Mouse (Mus musculus): Measurements from ENCODE around the gene Lbh. TPM values are rescaled to one million over a fixed set of nuclear protein-coding genes. Genes with fewer than 3 reads are reported as not detected.

Gene Lbh
- polyA plus RNA-seq, 1 experiment from 2014 or later, result 8.5 TPM

GRCm38 (mm10) chr17:72949247-72949701 is 31.2 kb downstream of the Lbh start:
- WGBS, result 83% methylated on average over 7 of the region's 7 CpGs
- Histone ChIP-seq H3K4me3 (no peak overlapping the region), H3K27ac (no peak overlapping the region), H3K4me1 (replicated peaks) (0 out of 2 replicates have a peak, but pooled peaks cover 12% of the 10 kb centered on the region), H3K9ac (no peak overlapping the region), H3K36me3 (no peaks in the 10 kb centered on the region), H3K4me2 (no peak overlapping the region), H3K9me3 (0 out of 2 replicates have a peak, but pooled peaks cover under 1% of the 10 kb centered on the region), H3K27me3 (no peaks in the 10 kb centered on the region)
- no peak for ATAC-seq (ENCODE audit: low FRiP score)

GRCm38 (mm10) chr17:72951331-72951730 is 33.2 kb downstream of the Lbh start:
- H3K27me3 ChIP-seq, result no peaks in the 10 kb centered on the region
- no peaks in the 10 kb centered on the region for H3K36me3 ChIP-seq
- WGBS, result 74% methylated on average over 6 of the region's 6 CpGs
- no peak overlapping the region for H3K4me2 ChIP-seq
- H3K27ac ChIP-seq, result no peak overlapping the region
- H3K9me3 ChIP-seq, result no peaks in the 10 kb centered on the region
- 0 out of 2 replicates have a peak, but pooled peaks cover 12% of the 10 kb centered on the region for H3K4me1 ChIP-seq (replicated peaks)
- no peak overlapping the region for H3K4me3 ChIP-seq
- no peak overlapping the region for H3K9ac ChIP-seq
- ATAC-seq (ENCODE audit: low FRiP score), result no peak

GRCm38 (mm10) chr17:72953811-72954685 is 35.9 kb downstream of the Lbh start:
- WGBS, result 93% methylated on average over 6 of the region's 6 CpGs
- Histone ChIP-seq H3K4me3 (no peak overlapping the region), H3K36me3 (no peaks in the 10 kb centered on the region), H3K9ac (no peak overlapping the region), H3K27ac (no peak overlapping the region), H3K4me2 (no peak overlapping the region), H3K4me1 (replicated peaks) (0 out of 2 replicates have a peak, but pooled peaks cover 12% of the 10 kb centered on the region), H3K9me3 (no peaks in the 10 kb centered on the region), H3K27me3 (no peaks in the 10 kb centered on the region)
- no peak for ATAC-seq (ENCODE audit: low FRiP score)

- H3K4me3 ChIP-seq, result no peak overlapping the region
- 0 out of 2 replicates have a peak, but pooled peaks cover 12% of the 10 kb centered on the region for H3K4me1 ChIP-seq (replicated peaks)
- no peak overlapping the region for H3K4me2 ChIP-seq
- no peaks in the 10 kb centered on the region for H3K27me3 ChIP-seq
- WGBS, result 54% methylated on average over 2 of the region's 2 CpGs
- no peak overlapping the region for H3K27ac ChIP-seq
- ATAC-seq (ENCODE audit: low FRiP score), result no peak
- H3K9me3 ChIP-seq, result no peaks in the 10 kb centered on the region
- no peak overlapping the region for H3K9ac ChIP-seq
- no peaks in the 10 kb centered on the region for H3K36me3 ChIP-seq
Observed at GRCm38 (mm10) chr17:72955534-72955933, 37.4 kb downstream of the Lbh start.

GRCm38 (mm10) chr17:72957016-72957415 is 38.9 kb downstream of the Lbh start:
- H3K4me3 ChIP-seq, result no peak overlapping the region
- H3K4me1 ChIP-seq (replicated peaks), result 0 out of 2 replicates have a peak, but pooled peaks cover 7% of the 10 kb centered on the region
- no peak overlapping the region for H3K9ac ChIP-seq
- H3K27ac ChIP-seq, result no peak overlapping the region
- ATAC-seq (ENCODE audit: low FRiP score), result no peak
- WGBS, result 95% methylated on average over 6 of the region's 6 CpGs
- no peaks in the 10 kb centered on the region for H3K9me3 ChIP-seq
- H3K36me3 ChIP-seq, result no peaks in the 10 kb centered on the region
- no peaks in the 10 kb centered on the region for H3K27me3 ChIP-seq
- no peak overlapping the region for H3K4me2 ChIP-seq

GRCm38 (mm10) chr17:72958886-72959285 is 40.8 kb downstream of the Lbh start:
- Histone ChIP-seq H3K27me3 (no peaks in the 10 kb centered on the region), H3K9ac (no peak overlapping the region), H3K36me3 (no peaks in the 10 kb centered on the region), H3K9me3 (no peaks in the 10 kb centered on the region), H3K4me1 (replicated peaks) (no peaks in the 10 kb centered on the region), H3K27ac (no peak overlapping the region), H3K4me2 (no peak overlapping the region), H3K4me3 (no peak overlapping the region)
- ATAC-seq (ENCODE audit: low FRiP score), result no peak
- 86% methylated on average over 5 of the region's 5 CpGs for WGBS

- 75% methylated on average over 5 of the region's 5 CpGs for WGBS
- no peak overlapping the region for H3K4me2 ChIP-seq
- H3K4me3 ChIP-seq, result no peak overlapping the region
- no peak overlapping the region for H3K9ac ChIP-seq
- no peak for ATAC-seq (ENCODE audit: low FRiP score)
- H3K36me3 ChIP-seq, result no peaks in the 10 kb centered on the region
- H3K27me3 ChIP-seq, result no peaks in the 10 kb centered on the region
- no peak overlapping the region for H3K27ac ChIP-seq
- H3K4me1 ChIP-seq (replicated peaks), result no peaks in the 10 kb centered on the region
- no peaks in the 10 kb centered on the region for H3K9me3 ChIP-seq
Observed at GRCm38 (mm10) chr17:72959497-72960039, 41.5 kb downstream of the Lbh start.

- Histone ChIP-seq H3K36me3 (no peaks in the 10 kb centered on the region), H3K4me1 (replicated peaks) (no peaks in the 10 kb centered on the region), H3K9ac (no peak overlapping the region), H3K27me3 (no peaks in the 10 kb centered on the region), H3K4me2 (no peak overlapping the region), H3K4me3 (no peak overlapping the region), H3K9me3 (no peaks in the 10 kb centered on the region), H3K27ac (no peak overlapping the region)
- WGBS, result 98% methylated on average over 4 of the region's 4 CpGs
- ATAC-seq (ENCODE audit: low FRiP score), result no peak
Observed at GRCm38 (mm10) chr17:72960243-72960642, 42.1 kb downstream of the Lbh start.

GRCm38 (mm10) chr17:72960873-72961272 is 42.8 kb downstream of the Lbh start:
- Histone ChIP-seq H3K36me3 (no peaks in the 10 kb centered on the region), H3K4me1 (replicated peaks) (no peaks in the 10 kb centered on the region), H3K9ac (no peak overlapping the region), H3K4me2 (no peak overlapping the region), H3K27ac (no peak overlapping the region), H3K27me3 (no peaks in the 10 kb centered on the region), H3K9me3 (no peaks in the 10 kb centered on the region), H3K4me3 (no peak overlapping the region)
- 73% methylated on average over 2 of the region's 2 CpGs for WGBS
- ATAC-seq (ENCODE audit: low FRiP score), result no peak

GRCm38 (mm10) chr17:72961953-72962630 is 44.0 kb downstream of the Lbh start:
- no peak overlapping the region for H3K27ac ChIP-seq
- no peak overlapping the region for H3K4me3 ChIP-seq
- no peaks in the 10 kb centered on the region for H3K36me3 ChIP-seq
- no peak overlapping the region for H3K4me2 ChIP-seq
- no peaks in the 10 kb centered on the region for H3K4me1 ChIP-seq (replicated peaks)
- H3K9ac ChIP-seq, result no peak overlapping the region
- 87% methylated on average over 8 of the region's 8 CpGs for WGBS
- H3K27me3 ChIP-seq, result no peaks in the 10 kb centered on the region
- no peak for ATAC-seq (ENCODE audit: low FRiP score)
- H3K9me3 ChIP-seq, result no peaks in the 10 kb centered on the region

- Histone ChIP-seq H3K9me3 (no peaks in the 10 kb centered on the region), H3K4me2 (no peak overlapping the region), H3K27ac (no peak overlapping the region), H3K4me1 (replicated peaks) (0 out of 2 replicates have a peak, but pooled peaks cover 3% of the 10 kb centered on the region), H3K27me3 (no peaks in the 10 kb centered on the region), H3K4me3 (no peak overlapping the region), H3K9ac (no peak overlapping the region), H3K36me3 (no peaks in the 10 kb centered on the region)
- WGBS, result 79% methylated on average over 5 of the region's 5 CpGs
- ATAC-seq (ENCODE audit: low FRiP score), result no peak
Observed at GRCm38 (mm10) chr17:72965687-72966086, 47.6 kb downstream of the Lbh start.

GRCm38 (mm10) chr17:72966091-72966531 is 48.0 kb downstream of the Lbh start:
- Histone ChIP-seq H3K9ac (no peak overlapping the region), H3K4me1 (replicated peaks) (0 out of 2 replicates have a peak, but pooled peaks cover 3% of the 10 kb centered on the region), H3K27me3 (no peaks in the 10 kb centered on the region), H3K27ac (no peak overlapping the region), H3K9me3 (no peaks in the 10 kb centered on the region), H3K4me2 (no peak overlapping the region), H3K4me3 (no peak overlapping the region), H3K36me3 (no peaks in the 10 kb centered on the region)
- no peak for ATAC-seq (ENCODE audit: low FRiP score)
- WGBS, result 53% methylated on average over 5 of the region's 5 CpGs
